Mouse (Mus musculus) small intestine, adult 2 months (tissue): ENCODE data around the gene Tdrd9. TPM values are rescaled to one million over a fixed set of nuclear protein-coding genes. Genes with fewer than 3 reads are reported as not detected.

Experiments
- H3K27ac ChIP-seq: fragments of 200-500 bp; 2 replicates; pipeline ENCODE4 v1.5.1; 2012; ENCODE audit warnings: low read depth, low read length, control low read depth, inconsistent platforms; ENCODE audit not compliant: insufficient read depth
- H3K27me3 ChIP-seq: fragments of 200-500 bp; 2 replicates; pipeline ENCODE4 v1.6.1; 2012; ENCODE audit warnings: mild to moderate bottlenecking, moderate library complexity, low read length, inconsistent platforms; ENCODE audit not compliant: control insufficient read depth, insufficient read depth
- H3K36me3 ChIP-seq: fragments of 200-500 bp; 2 replicates; pipeline ENCODE4 v1.6.1; 2012; ENCODE audit warnings: mild to moderate bottlenecking, low read length, control low read depth, inconsistent platforms; ENCODE audit not compliant: control insufficient read depth, insufficient read depth
- H3K4me1 ChIP-seq: fragments of 200-500 bp; 2 replicates; pipeline ENCODE4 v1.6.1; 2012; ENCODE audit warnings: low read length, inconsistent platforms, mixed read lengths; ENCODE audit not compliant: control insufficient read depth, insufficient read depth, insufficient read length
- H3K4me3 ChIP-seq: fragments of 200-500 bp; 2 replicates; pipeline ENCODE4 v1.5.1; 2012; ENCODE audit warnings: low read depth, mild to moderate bottlenecking, control low read depth, inconsistent platforms, low read length, moderate library complexity
- CTCF ChIP-seq: fragments of 200-500 bp; IDR thresholded peaks from 2 replicates; pipeline ENCODE4 v1.5.1; 2012; ENCODE audit warnings: low read depth, mild to moderate bottlenecking, control low read depth, inconsistent platforms, low read length, moderate library complexity, mixed read lengths; ENCODE audit not compliant: insufficient replicate concordance, insufficient read length; ENCODE audit errors: extremely low read depth
- POLR2A ChIP-seq: fragments of 200-500 bp; IDR thresholded peaks from 2 replicates; pipeline ENCODE4 v1.6.1; 2012; ENCODE audit warnings: low read depth, mild to moderate bottlenecking, control low read depth, inconsistent platforms, low read length, moderate library complexity
- WGBS: fragments of 180-500 bp; shearing (Covaris S2); methylation state at CpG from one replicate; pipeline ENCODE4 v1.1.7; 2018; 5-methylcytosine and 5-hydroxymethylcytosine counted together
- polyA plus RNA-seq: library from polyadenylated mRNA; depleted of rRNA; stranded (reverse); fragments of >200 nt; gene quantifications from 2 replicates; pipeline ENCODE4 v1.2.3, GENCODE M21; 2012; rRNA removed

Tdrd9 gene
- polyA plus RNA-seq: 0.04 and 0.09 TPM in 2 replicates

DNA sequence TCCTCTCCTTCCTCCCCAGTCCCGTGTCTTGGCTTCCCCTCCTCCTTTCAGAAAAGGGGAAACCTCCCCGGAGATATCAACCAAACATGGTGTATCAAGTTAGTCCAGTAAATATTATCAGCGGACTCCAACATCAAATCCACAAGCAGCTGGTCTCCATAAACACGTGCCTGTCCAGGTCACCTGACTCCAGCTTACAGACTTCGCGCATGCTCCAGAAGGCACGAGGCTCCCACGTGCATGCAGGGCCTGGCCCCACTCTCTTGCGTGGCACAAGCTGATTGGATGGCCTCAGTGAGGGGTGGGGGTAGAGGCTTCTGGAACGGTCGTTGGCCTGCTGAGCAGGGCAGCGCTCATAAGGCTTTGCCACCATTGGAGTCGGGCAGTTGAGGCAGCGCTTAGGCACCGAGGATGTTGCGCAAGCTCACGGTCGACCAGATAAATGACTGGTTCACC, at the start of gene Tdrd9:
TSS of gene Tdrd9 (plus strand) at position 329 of the 456 bp plus-strand sequence.
- 76% methylated on average over 18 of the region's 18 CpGs for WGBS
- Histone ChIP-seq H3K4me3 (no peak within 1 kb of the TSS), H3K27ac (no peak within 1 kb of the TSS), H3K27me3 (no peaks in the 10 kb centered on the region), H3K36me3 (no peaks in the 10 kb centered on the region), H3K4me1 (no peaks in the 10 kb centered on the region)
- TF ChIP-seq POLR2A (no peak), CTCF (no peak)

- no peaks in the 10 kb centered on the region for H3K27me3 ChIP-seq
- H3K27ac ChIP-seq: no peak overlapping the region
- WGBS: 94% methylated on average over 6 of the region's 6 CpGs
- H3K36me3 ChIP-seq: no peaks in the 10 kb centered on the region
- H3K4me3 ChIP-seq: no peak overlapping the region
- no peaks in the 10 kb centered on the region for H3K4me1 ChIP-seq
- TF ChIP-seq CTCF (no peak), POLR2A (no peak)
These were observed 48.2 kb upstream of the Tdrd9 start for GRCm38 (mm10) chr12:111923117-111923516.

GRCm38 (mm10) chr12:111927338-111927737, 44.0 kb upstream of the Tdrd9 start:
- no peaks in the 10 kb centered on the region for H3K36me3 ChIP-seq
- no peaks in the 10 kb centered on the region for H3K27me3 ChIP-seq
- TF ChIP-seq CTCF: no peak
- no peak for TF ChIP-seq POLR2A
- H3K27ac ChIP-seq: no peak overlapping the region
- no peak overlapping the region for H3K4me3 ChIP-seq
- 68% methylated on average over 1 of the region's 1 CpGs for whole genome bisulfite sequencing
- H3K4me1 ChIP-seq: 0 out of 2 replicates have a peak, but pooled peaks cover 3% of the 10 kb centered on the region

DNA sequence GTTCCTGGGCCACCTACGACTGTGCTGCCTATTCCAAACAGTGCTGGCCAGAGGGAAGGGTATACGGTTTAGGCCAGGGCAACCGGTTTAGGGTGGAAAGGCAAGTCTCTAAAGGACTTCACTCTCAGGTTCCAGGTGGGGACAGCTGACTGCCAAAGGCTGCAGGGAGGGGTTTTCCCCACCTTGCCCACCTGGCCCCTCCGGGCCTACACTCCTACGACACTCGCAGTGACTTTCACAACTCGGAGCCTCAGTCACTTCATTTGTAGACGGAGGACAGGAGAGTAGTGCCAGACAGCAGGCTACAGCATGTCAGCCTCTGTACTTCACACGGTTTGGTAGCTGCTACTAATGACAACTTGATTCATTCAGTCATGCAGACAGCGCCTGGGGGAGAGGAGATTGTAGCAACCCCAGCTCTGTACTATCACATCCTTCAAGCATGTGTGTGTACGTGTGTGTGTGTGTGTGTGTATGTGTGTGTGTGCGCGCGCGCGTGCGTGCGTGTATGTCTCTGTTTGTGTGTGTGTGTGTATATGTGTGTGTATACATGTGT, 42.9 kb upstream of the Tdrd9 start:
- Histone ChIP-seq H3K27ac (no peak overlapping the region), H3K27me3 (no peaks in the 10 kb centered on the region), H3K4me1 (peaks cover 12% of the 10 kb centered on the region; the same call in 1 of the 2 replicates), H3K4me3 (no peak overlapping the region), H3K36me3 (no peaks in the 10 kb centered on the region)
- TF ChIP-seq POLR2A: no peak
- no peak for TF ChIP-seq CTCF
- 88% methylated on average over 18 of the region's 18 CpGs for WGBS

DNA sequence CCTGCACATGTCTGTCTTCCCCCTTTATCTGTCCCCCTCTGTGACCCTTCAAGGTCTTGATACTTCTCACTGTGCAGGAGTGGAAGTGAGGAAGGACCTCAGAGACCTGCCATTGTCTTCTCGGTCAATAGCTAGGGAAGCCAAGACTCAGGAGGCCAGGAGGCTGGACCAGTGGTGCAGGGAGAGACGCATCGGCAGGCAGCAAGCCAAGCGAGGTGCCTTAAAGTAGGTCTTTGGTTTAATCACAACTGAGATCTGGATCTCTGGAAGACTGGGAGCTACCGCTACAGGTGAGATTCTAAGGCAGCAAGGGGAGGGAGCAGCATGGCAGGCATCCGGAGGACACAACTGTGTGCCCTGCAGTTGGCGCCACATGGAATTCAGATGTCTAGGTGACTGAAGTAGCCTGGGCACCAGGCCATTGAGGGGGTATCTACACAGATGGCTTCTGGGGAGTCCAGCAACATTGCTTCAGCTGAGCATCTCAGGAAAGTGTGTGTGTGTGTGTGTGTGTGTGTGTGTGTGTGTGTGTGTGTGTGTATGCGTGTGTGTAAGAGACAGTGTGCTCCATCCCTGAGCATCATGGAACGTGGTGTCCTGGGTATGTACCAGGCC, 39.8 kb upstream of the Tdrd9 start:
- 92% methylated on average over 9 of the region's 9 CpGs for WGBS
- Histone ChIP-seq H3K27ac (no peak overlapping the region), H3K27me3 (no peaks in the 10 kb centered on the region), H3K4me1 (peaks cover 26% of the 10 kb centered on the region; the same call in 1 of the 2 replicates), H3K4me3 (no peak overlapping the region), H3K36me3 (no peaks in the 10 kb centered on the region)
- no peak for TF ChIP-seq CTCF
- TF ChIP-seq POLR2A: no peak

GRCm38 (mm10) chr12:111932513-111932912, 38.8 kb upstream of the Tdrd9 start:
- TF ChIP-seq CTCF: no peak
- TF ChIP-seq POLR2A: no peak
- Histone ChIP-seq H3K36me3 (no peaks in the 10 kb centered on the region), H3K4me3 (no peak overlapping the region), H3K27me3 (no peaks in the 10 kb centered on the region), H3K4me1 (peaks cover 29% of the 10 kb centered on the region), H3K27ac (no peak overlapping the region)
- 67% methylated on average over 3 of the region's 3 CpGs for WGBS

- WGBS: 17% methylated on average over 11 of the region's 11 CpGs
- H3K27ac ChIP-seq: peak overlapping the region; percentile 72
These were observed 38.2 kb upstream of the Tdrd9 start for GRCm38 (mm10) chr12:111933032-111933704.

More at GRCm38 (mm10) chr12:111933032-111933704, 38.2 kb upstream of the Tdrd9 start:
- Histone ChIP-seq H3K4me3 (peak overlapping the region; percentile 45), H3K36me3 (no peaks in the 10 kb centered on the region), H3K27me3 (no peaks in the 10 kb centered on the region), H3K4me1 (peaks cover 32% of the 10 kb centered on the region)
- peak; percentile 32; the same call in 1 of the 2 replicates for TF ChIP-seq CTCF
- 0 out of 2 replicates have a peak, but pooled peaks have one; percentile 19 for TF ChIP-seq POLR2A
